Mouse (Mus musculus) ES-Bruce4 (cell line): ENCODE results near the gene Pigs. TPM values are rescaled to one million over a fixed set of nuclear protein-coding genes. Genes with fewer than 3 reads are reported as not detected.

Experiments used
- H3K27ac ChIP-seq: 2 replicates; pipeline ENCODE4 v1.5.1; 2012; ENCODE audit warnings: low read length, inconsistent platforms; ENCODE audit not compliant: insufficient read depth
- H3K27me3 ChIP-seq: 2 replicates; pipeline ENCODE4 v1.6.1; 2012; ENCODE audit warnings: mild to moderate bottlenecking, low read length, inconsistent platforms; ENCODE audit not compliant: control insufficient read depth, poor library complexity, insufficient read depth, severe bottlenecking
- H3K36me3 ChIP-seq: 2 replicates; pipeline ENCODE4 v1.6.1; 2012; ENCODE audit warnings: inconsistent platforms, mild to moderate bottlenecking, low read length, moderate library complexity; ENCODE audit not compliant: control insufficient read depth, poor library complexity, insufficient read depth, severe bottlenecking
- H3K4me1 ChIP-seq: one replicate; pipeline ENCODE4 v1.8.1; 2011; ENCODE audit warnings: low read length; ENCODE audit not compliant: control insufficient read depth, insufficient read depth
- H3K4me3 ChIP-seq: 2 replicates; pipeline ENCODE4 v1.5.1; 2011; ENCODE audit warnings: low read depth, mild to moderate bottlenecking, low read length
- H3K9ac ChIP-seq: 2 replicates; pipeline ENCODE4 v1.6.1; 2012; ENCODE audit warnings: low read depth, mild to moderate bottlenecking, inconsistent platforms; ENCODE audit not compliant: poor library complexity, severe bottlenecking
- H3K9me3 ChIP-seq: replicated peaks from 2 replicates; pipeline ENCODE4 v1.6.1; 2012; ENCODE audit warnings: mild to moderate bottlenecking, low read length, inconsistent platforms; ENCODE audit not compliant: control insufficient read depth, poor library complexity, insufficient read depth, severe bottlenecking
- CTCF ChIP-seq: IDR thresholded peaks from one replicate; pipeline ENCODE4 v1.8.1; 2011; ENCODE audit warnings: low read depth, low read length
- EP300 ChIP-seq: IDR thresholded peaks from 2 replicates; pipeline ENCODE4 v1.6.1; 2011; ENCODE audit warnings: low read depth, low read length; ENCODE audit not compliant: insufficient read depth
- POLR2A ChIP-seq: IDR thresholded peaks from one replicate; pipeline ENCODE4 v1.8.1; 2011; ENCODE audit warnings: low read length; ENCODE audit not compliant: insufficient read depth
- polyA plus RNA-seq: library from polyadenylated mRNA; stranded (reverse); fragments of >200 nt; gene quantifications from 2 replicates; pipeline ENCODE4 v1.2.4, GENCODE M21; 2011; ENCODE audit warnings: low read depth; ENCODE audit not compliant: missing spikeins, insufficient read depth, insufficient read length

Gene Pigs
- polyA plus RNA-seq, 1 experiment, result 24.2 TPM

- Histone ChIP-seq H3K4me3 (peak overlapping the region; percentile 10; the same call in 1 of the 2 replicates), H3K4me1 (peaks cover 2% of the 10 kb centered on the region), H3K36me3 (no peaks in the 10 kb centered on the region; the same call in 1 of the 2 replicates), H3K27ac (no peak overlapping the region), H3K9me3 (no peaks in the 10 kb centered on the region), H3K27me3 (no peaks in the 10 kb centered on the region), H3K9ac (peak overlapping the region; percentile 52)
- no peak for TF ChIP-seq POLR2A
- TF ChIP-seq CTCF, result peak; percentile 73
Observed at GRCm38 (mm10) chr11:78347070-78347754, 19.0 kb downstream of the Pigs start.

GRCm38 (mm10) chr11:78347908-78348307, 19.7 kb downstream of the Pigs start:
- H3K9ac ChIP-seq, result peak overlapping the region; percentile 52
- peak overlapping the region; percentile 10; the same call in 1 of the 2 replicates for H3K4me3 ChIP-seq
- H3K36me3 ChIP-seq, result no peaks in the 10 kb centered on the region; the same call in 1 of the 2 replicates
- TF ChIP-seq POLR2A (no peak), CTCF (no peak), EP300 (no peak)
- H3K9me3 ChIP-seq, result no peaks in the 10 kb centered on the region
- H3K27me3 ChIP-seq, result no peaks in the 10 kb centered on the region
- peaks cover 2% of the 10 kb centered on the region for H3K4me1 ChIP-seq
- H3K27ac ChIP-seq, result no peak overlapping the region

GRCm38 (mm10) chr11:78348474-78348873, 20.3 kb downstream of the Pigs start:
- Histone ChIP-seq H3K9me3 (no peaks in the 10 kb centered on the region), H3K4me3 (no peak overlapping the region), H3K27me3 (no peaks in the 10 kb centered on the region), H3K36me3 (no peaks in the 10 kb centered on the region; the same call in 1 of the 2 replicates), H3K4me1 (peaks cover 4% of the 10 kb centered on the region), H3K27ac (no peak overlapping the region), H3K9ac (no peak overlapping the region)
- no peak for TF ChIP-seq CTCF

GRCm38 (mm10) chr11:78349441-78350358, 21.5 kb downstream of the Pigs start:
- H3K4me3 ChIP-seq, result no peak overlapping the region
- H3K9me3 ChIP-seq, result no peaks in the 10 kb centered on the region
- no peaks in the 10 kb centered on the region; the same call in 1 of the 2 replicates for H3K36me3 ChIP-seq
- TF ChIP-seq POLR2A (no peak), CTCF (no peak), EP300 (no peak)
- H3K27me3 ChIP-seq, result no peaks in the 10 kb centered on the region
- H3K27ac ChIP-seq, result no peak overlapping the region
- H3K9ac ChIP-seq, result no peak overlapping the region
- peaks cover 4% of the 10 kb centered on the region for H3K4me1 ChIP-seq

GRCm38 (mm10) chr11:78353081-78353480, 24.9 kb downstream of the Pigs start:
- Histone ChIP-seq H3K36me3 (no peaks in the 10 kb centered on the region; the same call in 1 of the 2 replicates), H3K4me1 (peaks cover 3% of the 10 kb centered on the region), H3K9me3 (no peaks in the 10 kb centered on the region), H3K27me3 (no peaks in the 10 kb centered on the region), H3K4me3 (no peak overlapping the region), H3K27ac (no peak overlapping the region), H3K9ac (no peak overlapping the region)
- TF ChIP-seq EP300 (no peak), CTCF (no peak), POLR2A (no peak)

DNA sequence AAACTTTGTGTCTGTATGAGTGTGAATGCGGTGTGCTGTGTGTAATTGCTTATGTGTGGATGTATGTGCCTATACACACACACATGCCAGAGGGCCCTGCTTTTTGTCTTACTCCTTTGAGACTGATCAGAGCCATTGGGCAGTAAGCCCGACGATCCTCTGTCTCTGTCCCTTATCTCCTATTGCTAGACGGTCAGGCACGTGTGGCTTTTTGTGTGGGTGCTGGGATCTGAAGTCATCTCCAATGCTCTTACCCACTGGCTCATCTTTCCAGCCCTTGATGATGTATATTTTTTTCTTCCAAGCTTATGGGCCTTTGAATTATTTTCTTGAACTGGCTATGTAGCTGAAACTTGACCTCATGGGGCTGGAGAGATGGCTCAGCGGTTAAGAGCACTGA, 26.7 kb downstream of the Pigs start:
- peaks cover 3% of the 10 kb centered on the region for H3K4me1 ChIP-seq
- H3K36me3 ChIP-seq, result no peaks in the 10 kb centered on the region
- H3K9me3 ChIP-seq, result no peaks in the 10 kb centered on the region
- H3K27ac ChIP-seq, result no peak overlapping the region
- H3K9ac ChIP-seq, result no peak overlapping the region
- H3K4me3 ChIP-seq, result no peak overlapping the region
- H3K27me3 ChIP-seq, result no peaks in the 10 kb centered on the region
- no peak for TF ChIP-seq CTCF
- no peak for TF ChIP-seq EP300
- no peak for TF ChIP-seq POLR2A
